ENCODE assay signal across 15 mouse cellular contexts in genomic region chr13:30005422-30005821, GRCm38 (mm10).
"Had no signal": no experiment of that assay in that cellular context is flagged by ENCODE, and none has a peak within 500 bp of the region (broad histone marks: within the 10 kb centered on the region; RNA-seq: fewer than 3 reads in every experiment).

No protein-coding gene starts in this region.

- H3K4me2 ChIP-seq: neural tube, embryonic 15.5 days; stomach, embryonic 15.5 days had no signal

- H3K27ac ChIP-seq: neural tube, embryonic 15.5 days; stomach, embryonic 15.5 days; stomach, postnatal 0 days had no signal

- H3K4me1 ChIP-seq: stomach, embryonic 15.5 days had no signal

- H3K9ac ChIP-seq: neural tube, embryonic 15.5 days; stomach, embryonic 15.5 days had no signal

- H3K9me3 ChIP-seq: neural tube, embryonic 15.5 days; stomach, embryonic 15.5 days had no signal

- H3K4me3 ChIP-seq: neural tube, embryonic 15.5 days; stomach, embryonic 15.5 days had no signal

- H3K36me3 ChIP-seq: neural tube, embryonic 15.5 days; stomach, embryonic 15.5 days had no signal

- H3K27me3 ChIP-seq: neural tube, embryonic 15.5 days; stomach, embryonic 15.5 days had no signal

- DNase-seq: retina, postnatal 1 day; right cerebral cortex, adult 18-20 months; right cerebral cortex, postnatal 14 days; right cerebral cortex, postnatal 25 days; right cerebral cortex, postnatal 4 days; spleen, adult 18-20 months; thymus, adult 18-20 months; thymus, adult 2 months; thymus, postnatal 14 days; thymus, postnatal 25 days; thymus, postnatal 36 days; thymus, postnatal 4 days had no signal
